Mouse (Mus musculus) embryonic facial prominence, embryonic 11.5 days (tissue): ENCODE results near the gene Etl4. TPM values are rescaled to one million over a fixed set of nuclear protein-coding genes. Genes with fewer than 3 reads are reported as not detected.

ENCODE experiments used
- ATAC-seq: fragments of 200-750 bp; cut with Nextera tagmentation; replicated peaks from 2 replicates; pipeline ENCODE4 v1.8.0; 2017; ENCODE audit warnings: low read depth; ENCODE audit not compliant: insufficient number of reproducible peaks, low FRiP score, low TSS enrichment
- DNase-seq: peaks from one replicate; pipeline ENCODE4 v3.0.0-alpha.2; 2015; ENCODE audit warnings: low spot score
- H3K27ac ChIP-seq: fragments of 300-500 bp; sonication (generic); replicated peaks from 2 replicates; pipeline ENCODE4 v1.5.1; 2014; ENCODE audit warnings: mild to moderate bottlenecking, low read depth, low read length, control low read depth
- H3K27me3 ChIP-seq: fragments of 300-500 bp; sonication (generic); 2 replicates; pipeline ENCODE4 v1.6.1; 2014; ENCODE audit warnings: mild to moderate bottlenecking, low read length, moderate library complexity, mixed read lengths; ENCODE audit not compliant: control insufficient read depth, insufficient read depth
- H3K36me3 ChIP-seq: fragments of 300-500 bp; sonication (generic); replicated peaks from 2 replicates; pipeline ENCODE4 v1.6.1; 2014; ENCODE audit warnings: low read depth, mild to moderate bottlenecking, low read length, moderate library complexity, mixed read lengths; ENCODE audit not compliant: control insufficient read depth, insufficient read depth
- H3K4me1 ChIP-seq: fragments of 300-500 bp; sonication (generic); 2 replicates; pipeline ENCODE4 v1.6.1; 2014; ENCODE audit warnings: low read length, mixed read lengths; ENCODE audit not compliant: control insufficient read depth, insufficient read depth
- H3K4me2 ChIP-seq: fragments of 300-500 bp; sonication (generic); 2 replicates; pipeline ENCODE4 v1.6.1; 2014; ENCODE audit warnings: low read depth, mild to moderate bottlenecking, control low read depth, low read length, moderate library complexity
- H3K4me3 ChIP-seq: fragments of 300-500 bp; sonication (generic); 2 replicates; pipeline ENCODE4 v1.5.1; 2014; ENCODE audit warnings: low read depth, low read length, control low read depth
- H3K9ac ChIP-seq: fragments of 300-500 bp; sonication (generic); replicated peaks from 2 replicates; pipeline ENCODE4 v1.6.1; 2014; ENCODE audit warnings: mild to moderate bottlenecking, control low read depth, low read length
- H3K9me3 ChIP-seq: fragments of 300-500 bp; sonication (generic); replicated peaks from 2 replicates; pipeline ENCODE4 v1.6.1; 2016; ENCODE audit warnings: mild to moderate bottlenecking, low read length, inconsistent platforms, mixed read lengths; ENCODE audit not compliant: control insufficient read depth
- WGBS: fragments of 180-500 bp; shearing (Covaris S2); extraction: QIAGEN DNeasy Blood & Tissue Kit; methylation state at CpG from one replicate; pipeline ENCODE4 v1.1.7; 2014; 5-methylcytosine and 5-hydroxymethylcytosine counted together
- polyA plus RNA-seq: library from polyadenylated mRNA; unstranded; fragments of >200 nt; fragmentation: Nextera tagmentation; extraction: Ambion mirVana; gene quantifications from 2 replicates; pipeline ENCODE4 v1.2.1, GENCODE M21; 2014

Gene Etl4
- polyA plus RNA-seq, 1 experiment from 2014 or later: 23.5 TPM

- Histone ChIP-seq H3K9me3 (no peaks in the 10 kb centered on the region), H3K27me3 (no peaks in the 10 kb centered on the region), H3K9ac (peak overlapping the region; percentile 84)
These were observed 611.3 kb downstream of the Etl4 start for GRCm38 (mm10) chr2:20520636-20521595.

GRCm38 (mm10) chr2:20521686-20522285 is 612.2 kb downstream of the Etl4 start:
- Histone ChIP-seq H3K9me3 (no peaks in the 10 kb centered on the region), H3K27ac (no peak overlapping the region), H3K36me3 (no peaks in the 10 kb centered on the region), H3K4me1 (no peaks in the 10 kb centered on the region), H3K4me3 (no peak overlapping the region), H3K27me3 (no peaks in the 10 kb centered on the region), H3K9ac (no peak overlapping the region), H3K4me2 (no peak overlapping the region)
- DNase-seq: no peak
- WGBS: 43% methylated on average over 11 of the region's 11 CpGs
- no peak for ATAC-seq

More at GRCm38 (mm10) chr2:20520636-20521595, 611.3 kb downstream of the Etl4 start:
- ATAC-seq: peak; percentile 74; the same call in 1 of the 2 replicates
- Histone ChIP-seq H3K36me3 (no peaks in the 10 kb centered on the region), H3K4me3 (peak overlapping the region; percentile 54), H3K4me2 (peak overlapping the region; percentile 81), H3K4me1 (no peaks in the 10 kb centered on the region), H3K27ac (no peak overlapping the region)
- 25% methylated on average over 23 of the region's 23 CpGs for WGBS
- DNase-seq: peak; percentile 48

- Histone ChIP-seq H3K36me3 (no peaks in the 10 kb centered on the region), H3K4me1 (no peaks in the 10 kb centered on the region), H3K4me3 (no peak overlapping the region), H3K4me2 (no peak overlapping the region), H3K9me3 (no peaks in the 10 kb centered on the region), H3K27ac (no peak overlapping the region), H3K27me3 (no peaks in the 10 kb centered on the region), H3K9ac (no peak overlapping the region)
- ATAC-seq (no peak), DNase-seq (no peak)
- WGBS: 79% methylated on average over 3 of the region's 3 CpGs
These were observed 614.1 kb downstream of the Etl4 start for GRCm38 (mm10) chr2:20523636-20524035.

- H3K9me3 ChIP-seq: no peaks in the 10 kb centered on the region
- H3K4me3 ChIP-seq: no peak overlapping the region
- ATAC-seq: no peak; the same call in 1 of the 2 replicates
- H3K4me1 ChIP-seq: no peaks in the 10 kb centered on the region
- no peak overlapping the region for H3K9ac ChIP-seq
- H3K4me2 ChIP-seq: no peak overlapping the region
- no peaks in the 10 kb centered on the region for H3K36me3 ChIP-seq
- 25% methylated on average over 4 of the region's 4 CpGs for WGBS
- H3K27me3 ChIP-seq: no peaks in the 10 kb centered on the region
- no peak overlapping the region for H3K27ac ChIP-seq
- peak; percentile 33 for DNase-seq
These were observed 616.5 kb downstream of the Etl4 start for GRCm38 (mm10) chr2:20525879-20526593.

GRCm38 (mm10) chr2:20526856-20527255 is 617.3 kb downstream of the Etl4 start:
- 97% methylated on average over 3 of the region's 3 CpGs for WGBS
- no peak overlapping the region for H3K9ac ChIP-seq
- no peak for ATAC-seq

GRCm38 (mm10) chr2:20532623-20533022 is 623.0 kb downstream of the Etl4 start:
- WGBS: 70% methylated on average over 3 of the region's 3 CpGs
- Histone ChIP-seq H3K4me1 (no peaks in the 10 kb centered on the region), H3K9me3 (no peaks in the 10 kb centered on the region), H3K4me3 (no peak overlapping the region), H3K36me3 (no peaks in the 10 kb centered on the region), H3K4me2 (no peak overlapping the region), H3K9ac (no peak overlapping the region), H3K27me3 (no peaks in the 10 kb centered on the region), H3K27ac (no peak overlapping the region)
- no peak for ATAC-seq
- no peak for DNase-seq

More at GRCm38 (mm10) chr2:20526856-20527255, 617.3 kb downstream of the Etl4 start:
- Histone ChIP-seq H3K4me2 (no peak overlapping the region), H3K27ac (no peak overlapping the region), H3K9me3 (no peaks in the 10 kb centered on the region), H3K4me3 (no peak overlapping the region), H3K36me3 (no peaks in the 10 kb centered on the region), H3K4me1 (no peaks in the 10 kb centered on the region), H3K27me3 (no peaks in the 10 kb centered on the region)
- DNase-seq: no peak

- Histone ChIP-seq H3K27me3 (no peaks in the 10 kb centered on the region), H3K27ac (no peak overlapping the region), H3K36me3 (no peaks in the 10 kb centered on the region), H3K9me3 (no peaks in the 10 kb centered on the region), H3K4me1 (no peaks in the 10 kb centered on the region), H3K4me3 (no peak overlapping the region), H3K4me2 (no peak overlapping the region), H3K9ac (no peak overlapping the region)
- no peak for ATAC-seq
- 74% methylated on average over 6 of the region's 6 CpGs for WGBS
- DNase-seq: no peak
These were observed 628.2 kb downstream of the Etl4 start for GRCm38 (mm10) chr2:20537785-20538184.
